ENCODE assay signal across 13 mouse cellular contexts in genomic region chr6:96053476-96053875, GRCm38 (mm10).
"Had no signal": no experiment of that assay in that cellular context is flagged by ENCODE, and none has a peak within 500 bp of the region (broad histone marks: within the 10 kb centered on the region; RNA-seq: fewer than 3 reads in every experiment).

No protein-coding gene starts in this region.

- DNase-seq: gastrocnemius, adult 2 months; gastrocnemius, postnatal 10 days; gastrocnemius, postnatal 25 days; heart, adult 18-20 months; heart, postnatal 10 days; heart, postnatal 4 days; kidney, adult 18-20 months; kidney, adult 8-10 months; kidney, postnatal 10 days; kidney, postnatal 36 days; layer of hippocampus, adult 9-11 months; layer of hippocampus, postnatal 36 days; left cerebral cortex, postnatal 4 days had no signal
